9 mouse cellular contexts compared by ENCODE assay signal in the genomic region with DNA sequence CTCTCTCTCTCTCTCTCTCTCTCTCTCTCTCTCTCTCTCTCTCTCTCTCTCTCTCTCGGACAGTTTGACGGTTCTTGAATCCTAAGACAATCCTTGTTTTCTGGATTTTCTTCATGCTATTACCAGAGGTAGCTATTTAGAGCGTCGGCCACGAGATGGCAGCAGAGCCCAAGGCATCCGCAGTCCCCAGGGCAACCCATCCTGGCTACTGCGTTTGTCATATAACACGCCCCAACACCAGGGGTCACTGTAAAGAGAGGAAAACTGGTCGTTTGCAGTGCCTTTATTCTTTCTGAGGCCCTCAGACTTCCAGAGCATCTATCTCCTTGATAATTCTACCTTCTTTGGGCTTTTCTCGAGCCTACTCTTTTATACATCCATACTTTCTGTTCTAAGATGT. TPM values are rescaled to one million over a fixed set of nuclear protein-coding genes. Genes with fewer than 3 reads are reported as not detected.
DNase-seq lines count a peak whose midpoint lies in the region; ATAC-seq and TF ChIP-seq lines count a peak whose summit lies in the region.
"Had no signal": no experiment of that assay in that cellular context is flagged by ENCODE, and none has a peak within 500 bp of the region (broad histone marks: within the 10 kb centered on the region; RNA-seq: fewer than 3 reads in every experiment).

No protein-coding gene starts in this region.

- no peak overlapping the region for H3K9ac ChIP-seq in heart, postnatal 0 days (replicated peaks; ENCODE audit: low read depth, low read length)
- H3K9ac ChIP-seq in liver, embryonic 16.5 days (ENCODE audit: low read depth, low read length): no peak overlapping the region
- no peak overlapping the region for H3K9ac ChIP-seq in neural tube, embryonic 14.5 days (replicated peaks; ENCODE audit: low read depth, low read length)

- ATAC-seq in CD4-positive, CD25-positive, alpha-beta regulatory T cell, adult 4 months: peak; percentile 93
- ATAC-seq in heart, postnatal 0 days (ENCODE audit: insufficient read depth, low read depth): peak; percentile 77
- peak; percentile 67; the same call in 1 of the 2 replicates for ATAC-seq in liver, embryonic 16.5 days (ENCODE audit: low read depth)
- ATAC-seq in neural tube, embryonic 14.5 days (ENCODE audit: low read depth): peak; percentile 96

- 1% methylated on average over 8 of the region's 10 CpGs for whole genome bisulfite sequencing in forebrain, embryonic 10.5 days
- WGBS in heart, postnatal 0 days: under 1% methylated on average over 8 of the region's 10 CpGs
- 2% methylated on average over 8 of the region's 10 CpGs for WGBS in liver, embryonic 16.5 days (ENCODE audit: insufficient replicate concordance)
- 2% methylated on average over 9 of the region's 10 CpGs for WGBS in neural tube, embryonic 14.5 days

- no peaks in the 10 kb centered on the region for H3K9me3 ChIP-seq in forebrain, embryonic 10.5 days
- H3K9me3 ChIP-seq in heart, postnatal 0 days (replicated peaks; ENCODE audit: control insufficient read depth, low read length): no peaks in the 10 kb centered on the region
- H3K9me3 ChIP-seq in liver, embryonic 16.5 days (replicated peaks; ENCODE audit: control insufficient read depth, low read length): no peaks in the 10 kb centered on the region
- no peaks in the 10 kb centered on the region for H3K9me3 ChIP-seq in neural tube, embryonic 14.5 days (ENCODE audit: control insufficient read depth, low read length)

- peak; percentile 96 for DNase-seq in brain, embryonic 14.5 days (ENCODE audit: low read depth)
- peak; percentile 83 for DNase-seq in forebrain, embryonic 10.5 days (ENCODE audit: extremely low spot score, low spot score)
- peak; percentile 81 for DNase-seq in heart, postnatal 0 days (ENCODE audit: low spot score)
- peak; percentile 82 to 84 for DNase-seq in kidney, postnatal 25 days
- DNase-seq in telencephalon, adult 2 months (ENCODE audit: low read depth, low spot score): peak; percentile 71

- no peak overlapping the region for H3K27ac ChIP-seq in forebrain, embryonic 10.5 days
- no peak overlapping the region for H3K27ac ChIP-seq in heart, postnatal 0 days (ENCODE audit: low read depth)
- H3K27ac ChIP-seq in liver, embryonic 16.5 days (ENCODE audit: low read length): no peak overlapping the region
- H3K27ac ChIP-seq in neural tube, embryonic 14.5 days (ENCODE audit: low read depth, low read length): no peak overlapping the region

- TF ChIP-seq POLR2A in brain, embryonic 14.5 days (IDR thresholded peaks at IDR 0.05; ENCODE audit: borderline replicate concordance, extremely low read depth, insufficient read depth, insufficient read length, poor library complexity, severe bottlenecking): no peak

- peak; percentile 100 for TF ChIP-seq CTCF in brain, embryonic 14.5 days (IDR thresholded peaks at IDR 0.05; ENCODE audit: borderline replicate concordance, extremely low read depth, insufficient read depth, insufficient read length)
- TF ChIP-seq CTCF in heart, postnatal 0 days (IDR thresholded peaks at IDR 0.05; ENCODE audit: low read depth): peak; percentile 99

- no peak overlapping the region for H3K4me2 ChIP-seq in heart, postnatal 0 days (ENCODE audit: low read depth, low read length)
- no peak overlapping the region for H3K4me2 ChIP-seq in liver, embryonic 16.5 days (ENCODE audit: low read depth, low read length)
- no peak overlapping the region for H3K4me2 ChIP-seq in neural tube, embryonic 14.5 days (ENCODE audit: low read depth, low read length)

- no peaks in the 10 kb centered on the region for H3K4me1 ChIP-seq in forebrain, embryonic 10.5 days
- no peaks in the 10 kb centered on the region for H3K4me1 ChIP-seq in heart, postnatal 0 days (ENCODE audit: control insufficient read depth, insufficient read depth)
- H3K4me1 ChIP-seq in liver, embryonic 16.5 days (ENCODE audit: control insufficient read depth, low read depth, low read length): no peaks in the 10 kb centered on the region
- no peaks in the 10 kb centered on the region for H3K4me1 ChIP-seq in neural tube, embryonic 14.5 days (ENCODE audit: control insufficient read depth, insufficient read depth, low read length)

- H3K36me3 ChIP-seq in forebrain, embryonic 10.5 days (replicated peaks): no peaks in the 10 kb centered on the region
- H3K36me3 ChIP-seq in heart, postnatal 0 days (replicated peaks; ENCODE audit: control insufficient read depth, insufficient read depth, low read length): no peaks in the 10 kb centered on the region
- H3K36me3 ChIP-seq in liver, embryonic 16.5 days (ENCODE audit: control insufficient read depth, insufficient read depth): no peaks in the 10 kb centered on the region
- no peaks in the 10 kb centered on the region for H3K36me3 ChIP-seq in neural tube, embryonic 14.5 days (ENCODE audit: control insufficient read depth, insufficient read depth, low read length)

- H3K4me3 ChIP-seq in forebrain, embryonic 10.5 days: no peak overlapping the region
- H3K4me3 ChIP-seq in heart, postnatal 0 days (ENCODE audit: low read depth, low read length): no peak overlapping the region
- H3K4me3 ChIP-seq in liver, embryonic 16.5 days (ENCODE audit: low read depth, low read length): no peak overlapping the region
- no peak overlapping the region for H3K4me3 ChIP-seq in neural tube, embryonic 14.5 days (ENCODE audit: low read depth, low read length)
- H3K4me3 ChIP-seq: erythroblast, embryonic 14.5 days had no signal

- peaks cover 47% of the 10 kb centered on the region for H3K27me3 ChIP-seq in forebrain, embryonic 10.5 days (ENCODE audit: poor library complexity, severe bottlenecking)
- no peaks in the 10 kb centered on the region for H3K27me3 ChIP-seq in heart, postnatal 0 days (ENCODE audit: control insufficient read depth, insufficient read depth, low read length)
- no peaks in the 10 kb centered on the region for H3K27me3 ChIP-seq in liver, embryonic 16.5 days (ENCODE audit: control insufficient read depth, insufficient read depth, low read depth, low read length)
- H3K27me3 ChIP-seq in neural tube, embryonic 14.5 days (ENCODE audit: control insufficient read depth, insufficient read depth, low read length): no peaks in the 10 kb centered on the region

- no peak for TF ChIP-seq EP300 in heart, postnatal 0 days (IDR thresholded peaks at IDR 0.05; ENCODE audit: low read depth)

RNA-seq across cellular contexts. Expression of a gene that starts 17.1 kb away (rescaled TPM):
- under 1 TPM; 0.46 to 0.56 TPM for polyA plus RNA-seq in CD4-positive, CD25-positive, alpha-beta regulatory T cell, adult 4 months (2017; shearing (Covaris generic))
- 0.14 and 0.16 TPM in 2 replicates for polyA plus RNA-seq in brain, embryonic 14.5 days (2012; rRNA removed)
- polyA plus RNA-seq in forebrain, embryonic 10.5 days (2016; fragmentation: Nextera tagmentation; extraction: Ambion mirVana): 0.02 and 0.06 TPM in 2 replicates
- 1.9 and 3.9 TPM in 2 replicates for total RNA-seq in heart, postnatal 0 days (2014; rRNA removed; ENCODE audit: low replicate concordance)
- polyA plus RNA-seq in heart, postnatal 0 days (2015; fragmentation: Nextera tagmentation; extraction: Ambion mirVana): 0.21 and 0.22 TPM in 2 replicates
- polyA plus RNA-seq in liver, embryonic 16.5 days (2015; fragmentation: Nextera tagmentation; extraction: Ambion mirVana): 24.2 and 25.4 TPM in 2 replicates
- polyA plus RNA-seq in neural tube, embryonic 14.5 days (2014; fragmentation: Nextera tagmentation; extraction: Ambion mirVana): 0.23 and 0.36 TPM in 2 replicates

RNA-seq across cellular contexts. Expression of a gene that starts 33.0 kb away (rescaled TPM):
- polyA plus RNA-seq in CD4-positive, CD25-positive, alpha-beta regulatory T cell, adult 4 months (2017; shearing (Covaris generic)): not detected
- polyA plus RNA-seq in brain, embryonic 14.5 days (2012; rRNA removed): 0.19 and 0.29 TPM in 2 replicates
- polyA plus RNA-seq in forebrain, embryonic 10.5 days (2016; fragmentation: Nextera tagmentation; extraction: Ambion mirVana): not detected in 2 replicates
- total RNA-seq in heart, postnatal 0 days (2014; rRNA removed; ENCODE audit: low replicate concordance): not detected in 2 replicates
- 0.26 and 0.49 TPM in 2 replicates for polyA plus RNA-seq in heart, postnatal 0 days (2015; fragmentation: Nextera tagmentation; extraction: Ambion mirVana)
- not detected in 2 replicates for polyA plus RNA-seq in liver, embryonic 16.5 days (2015; fragmentation: Nextera tagmentation; extraction: Ambion mirVana)
- 0.55 TPM in 1 of 2 replicates, not detected in the other for polyA plus RNA-seq in neural tube, embryonic 14.5 days (2014; fragmentation: Nextera tagmentation; extraction: Ambion mirVana)
- polyA plus RNA-seq: erythroblast, embryonic 14.5 days had no signal

Comparison
In these comparisons a context has a peak if more than half of its experiments do, and no peak if none do; other contexts are left out.
1. RNA of a gene that starts 17.1 kb away (polyA plus RNA-seq): 24.2 to 25.4 TPM in liver, embryonic 16.5 days; 0.46 to 0.56 TPM in CD4-positive, CD25-positive, alpha-beta regulatory T cell, adult 4 months, 0.23 to 0.36 TPM in neural tube, embryonic 14.5 days, 0.21 to 0.22 TPM in heart, postnatal 0 days, 0.14 to 0.16 TPM in brain, embryonic 14.5 days and 0.02 to 0.06 TPM in forebrain, embryonic 10.5 days; every median in the first group is over 10 times any median in the second.
2. Peak in every context shown above with its lines, with median percentiles within 50 percentile points of each other: ATAC-seq and DNase-seq.